Mouse (Mus musculus) brain, embryonic 14.5 days (tissue): ENCODE measurements around the gene Prkag1.

Source experiments
- CTCF ChIP-seq: fragments of 200-500 bp; IDR thresholded peaks from 2 replicates; pipeline ENCODE4 v1.5.1; 2012; ENCODE audit warnings: inconsistent platforms, mild to moderate bottlenecking, moderate library complexity, borderline replicate concordance; ENCODE audit not compliant: insufficient read depth, insufficient read length; ENCODE audit errors: extremely low read depth
- POLR2A ChIP-seq: fragments of 200-500 bp; IDR thresholded peaks from 2 replicates; pipeline ENCODE4 v1.6.1; 2012; ENCODE audit warnings: mild to moderate bottlenecking, inconsistent platforms, borderline replicate concordance; ENCODE audit not compliant: poor library complexity, insufficient read depth, insufficient read length, severe bottlenecking; ENCODE audit errors: extremely low read depth

GRCm38 (mm10) chr15:98854214-98854613 is 22.9 kb upstream of the Prkag1 start:
- TF ChIP-seq CTCF (no peak), POLR2A (no peak)
